Mouse (Mus musculus): Measurements from ENCODE around the gene Pde1c.

The Pde1c gene

GRCm38 (mm10) chr6:56039476-56040055 lies 529.3 kb downstream of the Pde1c start:
- CTCF ChIA-PET = interaction anchor here in 3 of 4 experiments (1.8 to 2.4 kb wide), 4 partner anchors 10 kb away, joined by 4 to 9 read pairs (median 8); no protein-coding TSS in a partner anchor
- POLR2A ChIA-PET = no interaction called here

- POLR2A ChIA-PET = no interaction called here
- CTCF ChIA-PET = interaction anchor here in 2 of 4 experiments (0.8 to 1.1 kb wide), 2 partner anchors 14 to 515 kb away, joined by 4 to 5 read pairs; no protein-coding TSS in a partner anchor
Observed at GRCm38 (mm10) chr6:56035054-56035453, 533.8 kb downstream of the Pde1c start.

- POLR2A ChIA-PET = no interaction called here
- CTCF ChIA-PET = interaction anchor here in 2 of 4 experiments (0.7 to 1.4 kb wide), 2 partner anchors 17 to 633 kb away, joined by 3 read pairs; no protein-coding TSS in a partner anchor
Observed at GRCm38 (mm10) chr6:56032231-56032630, 536.7 kb downstream of the Pde1c start.

GRCm38 (mm10) chr6:56029986-56030385 lies 538.9 kb downstream of the Pde1c start:
- CTCF ChIA-PET = interaction anchor here in 2 of 4 experiments (0.6 kb wide), 2 partner anchors 10 to 200 kb away, joined by 3 read pairs; no protein-coding TSS in a partner anchor
- POLR2A ChIA-PET = no interaction called here

- CTCF ChIA-PET = interaction anchor here in 1 of 4 experiments (1.4 kb wide), 1 partner anchor 21 kb away, joined by 6 read pairs; no protein-coding TSS in a partner anchor
- POLR2A ChIA-PET = no interaction called here
Observed at GRCm38 (mm10) chr6:56027966-56028365, 540.9 kb downstream of the Pde1c start.

- ChIA-PET CTCF (interaction anchor here in 2 of 4 experiments (0.6 to 1.4 kb wide), 3 partner anchors 22 to 507 kb away, joined by 3 to 6 read pairs (median 5); no protein-coding TSS in a partner anchor), POLR2A (no interaction called here)
Observed at GRCm38 (mm10) chr6:56027318-56027717, 541.6 kb downstream of the Pde1c start.

GRCm38 (mm10) chr6:56025533-56025932 lies 543.4 kb downstream of the Pde1c start:
- ChIA-PET POLR2A (no interaction called here), CTCF (no interaction called here)

All from embryonic stem cell, embryonic (primary cell).